Mouse (Mus musculus): Measurements from ENCODE around the gene Vwa5b2.
A peak's percentile ranks its signal among the peaks of the same experiment; 100 is the strongest.

Vwa5b2 gene

GRCm38 (mm10) chr16:20589366-20589938, at the start of gene Vwa5b2:
Vwa5b2 (plus strand) TSS chr16:20589471.
- DNase-seq (ENCODE audit: low spot score): no peak

GRCm38 (mm10) chr16:20539649-20540048, 49.6 kb upstream of the Vwa5b2 start:
- DNase-seq (ENCODE audit: low spot score): no peak

GRCm38 (mm10) chr16:20540438-20540837, 48.8 kb upstream of the Vwa5b2 start:
- no peak for DNase-seq (ENCODE audit: low spot score)

GRCm38 (mm10) chr16:20545696-20546095, 43.6 kb upstream of the Vwa5b2 start:
- DNase-seq (ENCODE audit: low spot score): no peak

- DNase-seq (ENCODE audit: low spot score): no peak
Observed at GRCm38 (mm10) chr16:20547423-20547822, 41.8 kb upstream of the Vwa5b2 start.

GRCm38 (mm10) chr16:20548096-20548948, 40.9 kb upstream of the Vwa5b2 start, which contains the start of gene Abcf3:
Abcf3 (plus strand) TSS chr16:20548577.
- DNase-seq (ENCODE audit: low spot score): peak; percentile 89

- no peak for DNase-seq (ENCODE audit: low spot score)
Observed at GRCm38 (mm10) chr16:20549161-20549560, 40.1 kb upstream of the Vwa5b2 start.

GRCm38 (mm10) chr16:20551691-20552090, 37.6 kb upstream of the Vwa5b2 start:
- DNase-seq (ENCODE audit: low spot score): no peak

- no peak for DNase-seq (ENCODE audit: low spot score)
Observed at GRCm38 (mm10) chr16:20552594-20552993, 36.7 kb upstream of the Vwa5b2 start.

- DNase-seq (ENCODE audit: low spot score): no peak
Observed at GRCm38 (mm10) chr16:20555000-20555399, 34.3 kb upstream of the Vwa5b2 start.

- DNase-seq (ENCODE audit: low spot score): no peak
Observed at GRCm38 (mm10) chr16:20557381-20557780, 31.9 kb upstream of the Vwa5b2 start.

GRCm38 (mm10) chr16:20565075-20565474, 24.2 kb upstream of the Vwa5b2 start:
- DNase-seq (ENCODE audit: low spot score): no peak

GRCm38 (mm10) chr16:20589939-20590679, 838 bp downstream of the Vwa5b2 start:
- DNase-seq (ENCODE audit: low spot score): no peak

- DNase-seq (ENCODE audit: low spot score): no peak
Observed at GRCm38 (mm10) chr16:20590680-20591038, 1.4 kb downstream of the Vwa5b2 start.

GRCm38 (mm10) chr16:20591076-20591705, 1.9 kb downstream of the Vwa5b2 start:
- DNase-seq (ENCODE audit: low spot score): no peak

GRCm38 (mm10) chr16:20595060-20595673, 5.9 kb downstream of the Vwa5b2 start:
- DNase-seq (ENCODE audit: low spot score): no peak

- DNase-seq (ENCODE audit: low spot score): no peak
Observed at GRCm38 (mm10) chr16:20595737-20596136, 6.5 kb downstream of the Vwa5b2 start.

GRCm38 (mm10) chr16:20596687-20597441, 7.6 kb downstream of the Vwa5b2 start:
- DNase-seq (ENCODE audit: low spot score): no peak

- DNase-seq (ENCODE audit: low spot score): no peak
Observed at GRCm38 (mm10) chr16:20600511-20600910, 11.2 kb downstream of the Vwa5b2 start.

- no peak for DNase-seq (ENCODE audit: low spot score)
Observed at GRCm38 (mm10) chr16:20604705-20605104, 15.4 kb downstream of the Vwa5b2 start.

All from ovary, postnatal 10 days (tissue).